Mouse (Mus musculus): Measurements from ENCODE around the gene Rab23.
"Not testable (repeated sequence)": the region's sequence is repeated elsewhere in the genome, so short reads cannot be mapped to it uniquely, and the experiment has no call there.

Gene Rab23

DNA sequence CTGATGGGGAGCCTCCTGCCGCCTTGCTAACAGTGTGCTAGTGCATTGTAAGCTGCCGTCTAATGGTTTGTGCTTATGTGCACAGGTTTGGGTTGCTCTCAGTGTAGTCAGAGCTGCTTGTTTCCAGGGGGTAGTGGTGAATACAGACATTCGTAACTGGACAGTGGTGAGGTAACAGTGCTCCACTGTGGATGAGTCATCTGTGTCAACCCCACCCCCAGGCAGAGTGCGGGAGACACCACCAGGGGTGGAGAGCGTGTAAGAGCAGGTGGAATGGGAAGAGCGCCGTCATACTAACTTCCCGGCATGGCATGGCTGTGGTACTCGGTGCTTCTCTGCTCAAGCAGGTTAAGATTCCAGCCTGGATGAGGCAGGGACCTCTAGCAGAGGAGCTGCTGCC, 13.4 kb downstream of the Rab23 start:
- no peak for DNase-seq (ENCODE audit: low read depth in 2 of 2, low spot score in 2 of 2)

DNA sequence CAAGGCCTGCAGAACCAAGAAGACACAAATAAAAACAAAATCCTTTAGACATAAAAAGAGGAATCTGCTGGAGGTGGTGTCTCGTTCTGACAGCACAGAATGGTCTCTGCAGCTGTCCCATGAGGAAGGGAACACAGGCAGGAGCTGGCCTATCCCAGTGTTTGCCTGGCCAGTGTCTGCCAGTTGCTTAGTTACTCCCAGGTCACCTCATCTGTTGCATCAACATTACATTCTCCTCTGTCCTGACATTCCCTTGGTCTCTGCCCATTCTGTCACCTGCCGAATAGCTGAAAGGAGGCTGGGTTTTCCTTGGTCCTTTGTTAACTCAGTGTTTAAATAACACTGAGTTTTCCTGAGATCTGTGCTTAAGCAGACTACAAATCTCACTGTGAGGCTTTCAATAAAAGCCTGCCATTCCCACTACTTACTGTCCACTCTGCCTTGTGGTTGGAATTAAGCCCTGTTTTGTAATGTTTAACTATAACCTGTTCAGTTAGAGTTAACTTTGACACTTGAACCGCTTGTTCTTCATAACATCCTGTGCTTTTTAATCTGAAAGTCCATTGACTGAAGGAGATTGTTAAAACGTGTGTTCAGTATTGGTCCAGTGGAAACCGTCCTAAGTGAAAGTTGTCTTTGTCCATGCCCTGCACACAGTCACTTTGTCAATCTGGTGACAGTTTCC, 14.5 kb downstream of the Rab23 start:
- DNase-seq (ENCODE audit: low read depth in 2 of 2, low spot score in 2 of 2): no peak

DNA sequence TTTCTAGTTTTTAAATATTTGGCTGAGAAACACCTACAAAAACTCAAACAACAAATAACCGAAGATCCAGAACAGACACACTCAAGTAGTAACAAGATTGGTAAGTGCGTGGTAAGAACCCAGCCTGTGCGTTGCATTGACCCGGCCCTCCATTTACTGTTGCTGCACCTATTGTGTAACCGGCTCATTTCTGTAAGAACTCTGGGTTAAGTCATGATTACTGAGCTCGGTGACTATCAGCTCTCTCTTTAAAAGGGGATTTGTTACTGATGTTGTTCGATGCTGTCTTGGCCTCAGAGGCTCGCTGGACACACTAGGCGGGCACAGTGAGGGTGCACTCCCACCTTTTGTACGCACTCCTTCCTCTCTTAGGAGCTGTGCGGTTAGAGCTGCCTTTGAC, 18.6 kb downstream of the Rab23 start:
- no peak for DNase-seq (ENCODE audit: low read depth in 2 of 2, low spot score in 2 of 2)

DNA sequence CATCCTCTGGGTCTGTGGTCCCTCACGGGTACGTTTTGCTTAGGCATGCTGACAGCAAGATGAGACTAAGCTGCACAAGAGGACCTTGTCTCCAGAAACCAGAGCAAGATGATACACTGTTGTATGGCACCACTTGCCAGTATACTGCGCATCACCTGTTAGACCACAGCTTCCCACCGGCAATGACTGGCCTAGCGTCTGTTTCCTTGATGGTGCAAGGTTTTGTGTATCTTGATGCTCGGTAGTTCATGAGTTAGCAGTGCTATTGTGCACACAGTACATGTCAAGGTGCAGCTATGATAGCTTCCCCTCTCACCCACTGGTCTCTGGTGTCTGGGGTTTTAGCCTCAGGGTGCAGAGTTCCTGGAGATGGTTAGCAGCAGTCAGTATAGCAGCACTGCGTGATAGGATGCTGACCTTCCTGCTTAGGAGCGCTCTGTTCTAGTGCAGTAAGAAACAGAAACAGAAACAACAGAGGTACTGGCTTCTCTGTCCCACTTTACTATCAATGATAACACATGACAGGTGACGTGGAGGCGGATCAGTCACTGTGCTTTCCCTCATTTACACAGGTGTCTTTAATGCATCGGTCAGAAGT, 19.1 kb downstream of the Rab23 start:
- DNase-seq (ENCODE audit: low read depth in 2 of 2, low spot score in 2 of 2): no peak

DNA sequence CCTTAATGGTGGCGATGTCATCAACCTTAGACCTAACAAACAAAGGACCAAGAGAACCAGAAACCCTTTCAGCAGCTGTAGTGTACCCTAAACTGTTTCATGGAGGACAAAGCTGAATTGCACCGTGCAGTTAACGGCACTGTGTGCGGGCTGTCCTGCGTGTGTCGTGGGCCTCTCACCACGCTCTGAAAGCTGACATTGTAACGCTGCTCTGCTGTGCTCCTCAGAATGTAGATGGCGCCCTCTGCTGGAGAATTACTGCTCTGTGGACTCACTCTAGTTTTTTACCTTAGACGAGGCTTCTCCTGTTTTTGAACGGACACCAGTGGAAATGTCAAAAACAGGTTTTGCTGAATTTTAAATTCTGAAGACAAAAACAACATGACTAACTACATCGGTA, 19.6 kb downstream of the Rab23 start:
- DNase-seq (ENCODE audit: low read depth in 2 of 2, low spot score in 2 of 2): peak; percentile 67 to 76

DNA sequence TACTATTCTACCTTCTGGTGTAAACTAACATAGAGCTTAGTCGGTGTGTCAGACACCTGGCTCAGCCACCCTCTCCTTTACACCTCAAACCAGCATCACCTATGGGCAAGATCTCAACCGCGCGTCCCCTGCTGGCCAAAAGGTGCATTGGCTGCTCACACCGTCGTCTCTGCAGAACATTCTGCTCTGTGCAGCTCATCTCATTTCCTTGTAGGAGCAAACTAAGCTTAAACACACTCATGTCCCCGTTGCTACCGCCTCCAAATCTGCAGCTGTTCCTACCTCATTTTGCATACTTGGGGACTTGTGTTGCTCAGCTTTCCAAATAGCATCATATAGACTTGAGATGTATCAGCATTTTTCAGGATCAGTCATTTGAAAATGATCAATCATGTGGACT, 23.2 kb downstream of the Rab23 start:
- DNase-seq (ENCODE audit: low read depth in 2 of 2, low spot score in 2 of 2): peak in 1 of 2 experiments; percentile 14

DNA sequence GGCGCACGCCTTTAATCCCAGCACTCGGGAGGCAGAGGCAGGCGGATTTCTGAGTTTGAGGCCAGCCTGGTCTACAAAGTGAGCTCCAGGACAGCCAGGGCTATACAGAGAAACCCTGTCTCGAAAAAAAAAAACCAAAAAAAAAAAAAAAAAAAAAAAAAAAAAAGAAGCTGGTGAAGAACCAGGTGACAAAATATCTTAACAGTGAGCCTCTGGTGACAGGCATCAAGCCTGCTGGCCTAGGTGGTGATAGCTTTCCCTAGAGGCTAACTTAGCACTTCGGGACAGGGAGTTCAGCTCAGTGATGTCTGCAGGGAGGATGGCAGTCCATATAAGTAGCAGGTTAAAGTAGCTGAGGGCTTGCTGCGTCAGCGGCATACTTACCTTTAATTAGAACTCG, 25.1 kb downstream of the Rab23 start:
- not testable (repeated sequence) for DNase-seq (ENCODE audit: low read depth in 2 of 2, low spot score in 2 of 2)

DNA sequence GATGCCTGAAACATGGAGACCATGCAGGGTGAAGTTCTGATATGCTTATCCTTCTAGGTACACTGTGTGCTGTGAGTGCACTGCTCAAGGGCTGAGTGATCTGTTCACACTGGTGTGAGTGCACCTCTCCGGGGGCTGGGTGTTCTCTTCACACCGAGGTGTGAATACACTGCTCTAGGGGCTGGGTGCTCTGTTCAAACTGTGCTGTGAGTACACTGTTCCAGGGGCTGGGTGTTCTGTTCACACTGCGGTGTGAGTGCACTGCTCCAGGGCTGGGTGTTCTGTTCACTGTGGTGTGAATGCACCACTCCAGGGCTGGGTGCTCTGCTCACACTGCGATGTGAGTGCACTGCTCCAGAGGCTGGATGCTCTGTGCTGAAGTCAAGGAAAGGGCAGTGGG, 26.2 kb downstream of the Rab23 start:
- no peak for DNase-seq (ENCODE audit: low read depth in 2 of 2, low spot score in 2 of 2)

DNA sequence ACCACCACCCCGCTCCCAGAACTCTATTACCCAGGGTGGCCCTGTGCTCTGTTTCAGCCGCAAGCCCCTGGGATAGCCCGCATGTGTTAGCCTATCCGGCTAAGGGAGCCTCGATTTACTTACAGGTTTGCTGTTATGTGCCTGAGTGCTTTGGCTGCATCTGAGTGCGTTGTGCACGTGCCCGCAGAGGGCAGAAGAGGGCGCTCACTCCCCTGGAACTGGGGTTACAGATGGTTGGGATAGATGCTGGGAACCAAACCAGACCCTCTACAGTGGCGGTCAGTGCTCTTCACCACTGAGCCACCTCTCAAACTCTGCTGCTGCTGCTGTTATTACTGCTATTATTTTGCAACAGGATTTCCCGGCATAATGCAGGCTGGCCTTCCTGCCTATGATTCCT, 29.4 kb downstream of the Rab23 start:
- no peak for DNase-seq (ENCODE audit: low read depth in 2 of 2, low spot score in 2 of 2)

DNA sequence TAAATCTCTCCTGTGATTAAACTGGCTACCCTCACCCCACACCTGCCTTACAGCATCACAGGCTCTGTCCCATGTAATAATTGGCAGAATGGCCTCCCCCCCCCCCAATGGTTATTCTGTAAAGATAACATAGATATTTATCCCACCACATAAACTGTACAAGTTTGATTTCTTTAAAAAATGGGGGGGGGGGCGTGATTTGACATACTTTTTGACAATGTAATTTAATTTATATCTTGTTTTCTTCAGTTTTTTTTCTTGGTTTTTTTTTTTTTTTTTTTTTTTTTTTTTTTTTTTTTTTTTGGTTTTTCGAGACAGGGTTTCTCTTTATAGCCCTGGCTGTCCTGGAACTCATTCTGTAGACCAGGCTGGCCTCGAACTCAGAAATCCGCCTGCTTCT, 30.0 kb downstream of the Rab23 start:
- not testable (repeated sequence) for DNase-seq (ENCODE audit: low read depth in 2 of 2, low spot score in 2 of 2)

DNA sequence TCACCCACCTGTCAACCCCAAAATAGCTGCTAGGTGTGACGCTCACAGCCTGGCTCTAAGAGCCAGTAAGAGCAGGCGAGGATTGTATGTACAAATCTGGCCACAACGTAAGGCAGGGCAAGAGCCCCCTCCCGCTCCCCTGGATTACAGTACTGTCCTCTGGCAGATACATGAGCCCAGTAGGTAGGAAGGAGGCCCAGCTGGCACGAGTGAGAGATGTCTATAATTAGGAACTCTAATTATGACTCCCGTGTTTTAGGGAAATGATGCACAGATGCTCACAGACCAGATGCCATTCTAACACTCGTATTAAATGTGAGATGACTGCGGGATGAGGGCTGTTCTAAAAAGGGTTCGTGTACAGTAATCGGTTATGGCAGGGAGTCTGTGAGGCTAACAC, 31.6 kb downstream of the Rab23 start:
- no peak for DNase-seq (ENCODE audit: low read depth in 2 of 2, low spot score in 2 of 2)

DNA sequence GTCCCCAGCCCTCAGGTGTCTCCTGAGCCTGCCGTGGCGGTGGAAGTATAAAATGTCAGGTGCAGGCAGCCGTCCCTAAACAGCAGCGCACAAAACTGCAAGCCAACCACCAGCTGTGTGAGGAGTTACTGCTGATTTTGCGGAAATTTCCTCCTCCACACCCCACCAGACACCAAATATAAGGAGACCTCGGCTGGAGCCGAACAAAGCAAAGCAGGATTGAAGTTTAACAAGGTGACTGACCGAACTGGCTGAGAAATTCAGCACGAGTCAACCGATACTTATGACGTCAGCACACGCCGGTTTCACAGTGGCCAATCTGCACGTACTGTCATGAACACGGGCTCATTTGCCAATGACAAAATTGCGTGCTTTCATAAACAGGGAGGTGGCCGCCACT, 34.4 kb downstream of the Rab23 start:
- DNase-seq (ENCODE audit: low read depth in 2 of 2, low spot score in 2 of 2): no peak

DNA sequence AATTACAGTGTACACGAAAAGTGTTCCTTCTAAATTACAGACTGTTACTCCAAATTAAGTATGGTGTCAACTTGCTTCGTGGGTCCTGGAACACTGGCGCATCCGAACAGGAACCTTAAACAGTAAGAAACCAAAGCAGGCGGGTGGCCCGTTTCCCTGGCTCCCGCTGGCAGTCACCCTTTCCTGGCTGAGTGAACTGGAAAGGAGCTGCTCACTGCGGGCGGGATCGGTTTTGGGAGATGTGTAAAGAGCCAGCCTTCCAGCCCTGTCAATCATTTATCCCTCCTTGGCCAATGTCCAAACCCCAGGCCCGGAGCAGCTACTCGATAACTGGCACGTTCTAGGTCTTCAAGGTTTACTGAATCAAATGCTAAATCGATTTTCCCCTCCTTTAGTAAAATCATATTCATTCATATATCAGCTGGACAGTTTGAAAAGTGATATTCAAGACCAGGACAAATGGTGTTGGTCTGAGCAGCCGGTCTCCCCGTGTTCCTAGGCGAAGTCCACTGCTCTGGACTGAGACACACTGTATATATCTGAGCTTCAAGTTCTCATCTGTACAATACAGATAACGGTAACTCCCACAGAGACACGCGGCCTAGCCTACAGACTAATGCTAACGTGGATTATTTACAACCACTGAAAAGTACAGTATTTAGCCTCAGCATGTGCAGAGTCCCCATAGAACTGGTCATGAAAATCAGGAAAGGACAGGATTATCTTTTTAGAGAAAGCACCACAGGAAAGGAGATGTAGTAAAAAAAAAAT, 35.5 kb downstream of the Rab23 start:
- DNase-seq (ENCODE audit: low read depth in 2 of 2, low spot score in 2 of 2): no peak

DNA sequence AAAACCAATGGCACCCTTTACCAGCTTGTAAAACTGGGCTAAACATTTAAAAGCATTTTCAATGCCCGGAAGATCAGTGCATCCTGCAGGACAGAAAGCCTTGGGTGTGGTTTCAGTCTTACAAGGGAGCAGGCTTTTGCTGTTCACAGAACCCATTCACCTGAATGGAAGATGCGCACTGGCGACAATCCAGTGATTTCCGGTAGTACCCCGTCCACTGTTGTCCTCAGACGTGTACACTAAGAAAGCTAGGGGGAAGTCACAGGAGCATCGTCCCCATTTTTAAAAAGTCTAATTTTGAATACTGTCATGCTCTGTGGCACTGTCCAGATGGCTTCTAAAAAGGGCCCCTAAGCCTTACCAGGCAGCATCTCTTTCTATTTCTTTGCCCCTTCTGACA, 36.1 kb downstream of the Rab23 start:
- no peak for DNase-seq (ENCODE audit: low read depth in 2 of 2, low spot score in 2 of 2)

DNA sequence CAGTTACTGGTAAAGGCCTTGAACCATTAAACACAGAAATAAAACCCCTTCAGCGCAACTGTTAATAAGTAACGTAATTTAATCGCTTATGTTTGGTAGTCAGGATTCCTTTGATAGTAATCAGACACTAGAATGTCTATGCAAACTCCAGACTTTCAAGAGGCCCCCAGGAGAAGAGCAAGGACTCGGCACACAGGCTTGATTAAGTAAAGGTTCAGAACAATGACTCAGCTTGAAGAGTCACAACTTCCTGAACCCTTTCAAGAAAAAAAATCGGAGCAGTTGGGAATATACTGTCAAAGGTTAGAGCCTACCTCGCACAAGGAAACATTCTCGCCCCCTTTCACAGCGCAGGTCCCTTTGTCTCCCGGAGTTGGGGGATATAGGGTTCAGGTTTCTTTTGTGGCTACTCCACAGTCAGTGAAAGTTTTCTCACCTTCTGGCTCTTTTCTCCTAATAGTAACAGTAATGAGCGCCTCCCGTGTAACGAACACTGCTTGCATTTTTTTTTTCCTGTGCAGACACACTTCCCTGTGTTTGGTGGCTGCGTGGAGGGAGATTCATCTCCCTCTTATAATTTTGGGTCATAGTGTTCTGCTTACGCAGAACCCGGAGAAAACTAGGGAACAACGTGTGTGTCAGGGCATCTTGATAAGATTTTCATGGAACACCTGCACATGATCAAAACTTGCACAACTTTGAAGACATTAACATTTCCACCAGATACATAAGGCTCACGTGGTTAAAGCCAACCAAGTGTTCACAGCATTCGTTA, 36.8 kb downstream of the Rab23 start:
- no peak for DNase-seq (ENCODE audit: low read depth in 2 of 2, low spot score in 2 of 2)

DNA sequence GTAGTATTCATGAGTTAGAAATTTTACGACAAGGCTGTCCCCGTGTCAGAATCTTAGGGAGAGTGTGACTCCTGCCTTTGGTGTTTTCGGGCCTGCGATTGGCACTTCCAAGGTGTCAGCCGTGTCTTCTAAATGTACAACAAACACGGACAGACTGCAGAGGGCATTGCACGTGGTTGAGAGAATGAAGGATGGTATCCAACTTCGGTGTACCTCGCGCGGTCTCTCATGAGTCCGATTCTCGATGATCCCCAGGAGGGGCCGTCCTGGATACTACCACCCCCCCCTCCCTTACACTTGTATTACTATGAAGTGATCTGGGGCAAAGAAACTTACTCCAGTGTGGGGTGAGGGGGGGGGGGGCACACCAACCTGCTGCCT, 37.3 kb downstream of the Rab23 start:
- no peak for DNase-seq (ENCODE audit: low read depth in 2 of 2, low spot score in 2 of 2)

DNA sequence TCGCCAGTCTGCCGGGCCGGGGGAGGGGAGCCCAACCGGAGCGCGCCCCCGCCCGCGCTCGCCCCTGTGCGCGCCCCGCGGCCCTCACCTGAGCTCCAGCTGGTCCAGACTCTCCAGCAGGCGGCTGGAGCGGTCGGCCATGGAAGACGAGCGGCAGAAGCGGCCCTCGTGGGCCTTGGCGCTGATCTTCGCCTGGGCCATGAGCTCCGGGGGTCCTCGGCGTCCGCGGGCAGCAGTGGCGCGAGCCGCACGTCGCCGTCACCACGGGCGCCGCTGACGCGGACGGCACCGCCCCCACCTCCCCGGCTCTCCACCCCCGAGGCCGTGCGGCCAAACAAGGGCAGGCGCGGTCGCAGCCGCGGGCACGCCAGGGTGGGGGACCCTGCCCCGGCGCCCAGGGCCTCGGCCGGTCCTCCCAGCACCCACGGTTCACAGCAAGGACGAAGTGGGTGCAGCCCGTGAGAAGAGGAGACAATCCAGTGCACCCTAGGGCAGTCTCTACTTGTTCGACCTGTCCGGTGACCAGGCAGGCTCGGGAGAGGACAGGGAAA, 37.9 kb downstream of the Rab23 start, which contains the start of gene Bag2:
Gene Bag2, minus strand, starts transcription at position 305 of the 551 bp plus-strand sequence.
- DNase-seq (ENCODE audit: low read depth in 2 of 2, low spot score in 2 of 2): peak; percentile 24 to 28

DNA sequence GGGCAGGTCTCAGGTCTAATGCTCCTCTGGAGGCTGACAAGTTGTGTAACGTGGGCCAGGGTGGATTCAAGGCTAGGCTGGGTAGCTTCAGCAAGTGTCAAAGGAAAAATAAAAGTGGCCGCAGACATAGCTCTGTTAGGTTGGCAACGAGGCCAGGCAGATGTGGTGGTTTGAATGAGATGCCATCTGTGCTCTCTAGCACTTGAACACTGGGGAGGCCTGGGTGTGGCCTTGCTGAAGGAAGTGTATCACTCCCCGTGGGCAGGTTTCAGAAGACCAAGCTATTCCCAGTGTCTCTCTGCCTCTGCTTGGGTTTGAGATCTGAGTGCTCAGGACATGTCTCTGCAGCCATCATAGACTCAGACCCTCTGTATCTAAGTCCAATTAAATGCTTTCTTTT, 38.8 kb downstream of the Rab23 start:
- no peak for DNase-seq (ENCODE audit: low read depth in 2 of 2, low spot score in 2 of 2)

DNA sequence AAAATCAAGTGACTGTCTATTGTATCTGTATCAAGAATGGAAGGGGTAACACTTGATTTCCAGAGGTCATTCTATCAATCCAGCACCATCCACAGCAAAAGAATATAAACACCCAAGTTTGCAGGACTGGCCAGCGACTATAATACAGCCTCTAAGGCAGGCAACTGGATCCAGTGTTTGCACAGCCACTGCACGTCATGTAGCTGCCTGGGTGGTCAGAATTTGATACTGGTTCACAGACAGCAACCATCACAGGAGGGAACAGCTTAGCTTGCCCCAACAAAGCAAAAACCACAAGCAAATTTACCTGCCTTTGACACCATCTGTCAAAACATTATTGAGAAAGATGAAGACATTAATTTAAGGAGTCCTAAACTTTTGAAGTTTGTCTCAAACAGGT, 44.1 kb downstream of the Rab23 start:
- DNase-seq (ENCODE audit: low read depth in 2 of 2, low spot score in 2 of 2): no peak

DNA sequence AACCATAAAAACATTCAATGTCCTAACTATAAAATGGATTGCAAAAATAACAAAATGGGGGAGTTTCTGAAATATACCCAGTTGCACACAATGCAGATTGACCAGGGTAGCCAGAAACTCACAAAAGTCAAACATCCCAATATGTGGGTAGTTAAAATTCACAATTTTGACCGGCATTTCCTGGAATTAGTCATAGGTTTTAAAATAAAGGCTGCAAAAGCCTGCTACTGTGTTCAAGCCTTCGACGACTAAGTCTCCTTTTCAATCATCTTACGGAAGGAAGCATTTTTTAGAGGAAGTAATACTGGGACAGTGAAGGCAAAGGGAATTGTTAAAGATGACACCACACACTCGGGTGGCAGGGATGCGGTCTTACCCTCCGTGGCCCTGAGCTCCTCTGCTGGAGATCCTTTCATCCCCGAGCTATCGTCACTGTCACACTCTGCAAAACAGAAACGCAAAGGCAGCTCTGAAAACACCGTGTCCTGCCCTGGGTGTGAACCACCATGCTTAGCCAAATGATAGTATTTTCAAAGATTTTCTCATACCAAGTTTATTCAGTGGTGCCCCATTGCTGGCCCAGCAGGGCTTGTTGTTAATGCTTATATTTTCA, 45.9 kb downstream of the Rab23 start:
- DNase-seq (ENCODE audit: low read depth in 2 of 2, low spot score in 2 of 2): no peak

All from CD8-positive naive resting alpha-beta T cell, adult 2 months (primary cell).